Mouse (Mus musculus): ENCODE measurements around the gene Gm15517.

DNA sequence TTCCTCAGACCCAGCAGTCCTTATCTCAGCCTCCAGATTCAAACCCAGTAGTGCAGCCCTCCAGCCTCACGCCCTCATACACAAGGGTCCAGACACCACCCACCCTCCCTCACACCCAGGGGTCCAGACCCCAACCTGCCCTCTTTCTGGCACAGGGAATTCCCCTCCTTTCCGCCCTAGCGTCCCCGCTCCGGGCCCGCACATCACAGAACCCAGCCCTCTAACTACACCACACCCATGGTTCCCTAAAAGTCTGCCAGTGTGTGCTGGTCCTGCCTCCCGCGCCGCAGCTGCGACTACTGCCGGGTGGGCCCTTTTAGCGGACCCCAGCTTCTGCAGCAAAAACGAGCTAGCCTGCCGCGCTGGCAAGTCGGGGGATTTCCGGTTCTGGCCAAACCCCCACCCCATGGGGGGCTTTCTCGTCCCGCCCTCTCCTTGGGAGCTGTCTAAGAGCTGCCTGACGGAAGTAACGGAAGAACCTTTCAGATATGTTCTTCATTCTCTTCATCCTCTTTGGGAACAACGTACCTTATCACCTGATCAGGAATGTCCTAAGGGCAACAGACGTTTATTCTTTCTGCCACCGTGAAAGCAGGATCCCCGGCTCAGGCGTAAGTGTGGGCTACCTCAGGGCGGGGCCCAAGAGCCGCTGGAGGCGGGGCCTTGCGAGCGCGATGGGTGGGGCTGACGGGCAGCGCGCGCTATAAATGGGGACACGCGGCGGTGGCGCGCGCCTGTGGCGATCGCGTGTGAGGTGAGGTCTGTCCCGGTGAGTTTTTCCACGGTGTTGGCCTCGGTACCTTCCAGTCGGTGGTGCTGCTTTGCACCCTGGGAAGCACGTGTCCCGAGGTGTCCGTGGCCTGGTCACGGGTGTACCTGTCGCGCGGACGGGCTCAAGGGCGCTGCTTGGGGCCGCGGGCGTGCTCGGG lies 14.9 kb upstream of the Gm15517 start, which contains the start of the genes 1700028J19Rik and 2410002F23Rik:
- TF ChIP-seq CTCF (IDR thresholded peaks at IDR 0.05; ENCODE audit: low read depth) (no peak), EP300 (IDR thresholded peaks at IDR 0.05; ENCODE audit: low read depth) (peak; percentile 96)
